Mouse (Mus musculus) midbrain, embryonic 10.5 days (tissue): Measurements from ENCODE around the gene Eya4. TPM values are rescaled to one million over a fixed set of nuclear protein-coding genes. Genes with fewer than 3 reads are reported as not detected.

Experiments
- DNase-seq: peaks from one replicate; pipeline ENCODE4 v3.0.0-alpha.2; 2017; ENCODE audit warnings: low spot score
- H3K27ac ChIP-seq: fragments of 300-500 bp; sonication (generic); replicated peaks from 2 replicates; pipeline ENCODE4 v1.5.1; 2016; ENCODE audit warnings: mild to moderate bottlenecking
- H3K27me3 ChIP-seq: fragments of 300-500 bp; sonication (generic); 2 replicates; pipeline ENCODE4 v1.6.1; 2016; ENCODE audit warnings: low read depth, mild to moderate bottlenecking; ENCODE audit not compliant: poor library complexity, severe bottlenecking
- H3K36me3 ChIP-seq: fragments of 300-500 bp; sonication (generic); 2 replicates; pipeline ENCODE4 v1.6.1; 2016; ENCODE audit warnings: mild to moderate bottlenecking, moderate library complexity
- H3K4me1 ChIP-seq: fragments of 300-500 bp; sonication (generic); 2 replicates; pipeline ENCODE4 v1.6.1; 2016
- H3K4me3 ChIP-seq: fragments of 300-500 bp; sonication (generic); 2 replicates; pipeline ENCODE4 v1.5.1; 2016; ENCODE audit warnings: mild to moderate bottlenecking, moderate library complexity
- H3K9me3 ChIP-seq: fragments of 300-500 bp; sonication (generic); replicated peaks from 2 replicates; pipeline ENCODE4 v1.6.1; 2016; ENCODE audit warnings: mild to moderate bottlenecking
- WGBS: fragments of 180-500 bp; shearing (Covaris S2); methylation state at CpG from one replicate; pipeline ENCODE4 v1.1.7; 2016; 5-methylcytosine and 5-hydroxymethylcytosine counted together
- polyA plus RNA-seq: library from polyadenylated mRNA; unstranded; fragments of >200 nt; fragmentation: Nextera tagmentation; extraction: Ambion mirVana; gene quantifications from 2 replicates; pipeline ENCODE4 v1.2.1, GENCODE M21; 2016

Eya4 gene
- polyA plus RNA-seq, 1 experiment from 2014 or later = 2.3 TPM

GRCm38 (mm10) chr10:23076691-23077385 lies 273.7 kb downstream of the Eya4 start:
- WGBS = 68% methylated on average over 21 of the region's 21 CpGs
- no peak for DNase-seq
- Histone ChIP-seq H3K27me3 (no peaks in the 10 kb centered on the region), H3K4me1 (no peaks in the 10 kb centered on the region), H3K27ac (no peak overlapping the region), H3K9me3 (no peaks in the 10 kb centered on the region), H3K36me3 (no peaks in the 10 kb centered on the region), H3K4me3 (0 out of 2 replicates have a peak overlapping the region, but pooled peaks have one; percentile 14)

GRCm38 (mm10) chr10:23073431-23073830 lies 277.2 kb downstream of the Eya4 start:
- Histone ChIP-seq H3K4me3 (no peak overlapping the region), H3K9me3 (no peaks in the 10 kb centered on the region), H3K27ac (no peak overlapping the region), H3K4me1 (no peaks in the 10 kb centered on the region), H3K36me3 (no peaks in the 10 kb centered on the region), H3K27me3 (no peaks in the 10 kb centered on the region)
- 74% methylated on average over 2 of the region's 2 CpGs for WGBS
- DNase-seq = no peak

GRCm38 (mm10) chr10:23063637-23064036 lies 286.9 kb downstream of the Eya4 start:
- no peaks in the 10 kb centered on the region for H3K9me3 ChIP-seq
- DNase-seq = no peak
- no peaks in the 10 kb centered on the region for H3K27me3 ChIP-seq
- no peak overlapping the region for H3K27ac ChIP-seq
- WGBS = 55% methylated on average over 6 of the region's 6 CpGs
- no peaks in the 10 kb centered on the region for H3K36me3 ChIP-seq
- peaks cover 13% of the 10 kb centered on the region for H3K4me1 ChIP-seq
- H3K4me3 ChIP-seq = no peak overlapping the region

DNA sequence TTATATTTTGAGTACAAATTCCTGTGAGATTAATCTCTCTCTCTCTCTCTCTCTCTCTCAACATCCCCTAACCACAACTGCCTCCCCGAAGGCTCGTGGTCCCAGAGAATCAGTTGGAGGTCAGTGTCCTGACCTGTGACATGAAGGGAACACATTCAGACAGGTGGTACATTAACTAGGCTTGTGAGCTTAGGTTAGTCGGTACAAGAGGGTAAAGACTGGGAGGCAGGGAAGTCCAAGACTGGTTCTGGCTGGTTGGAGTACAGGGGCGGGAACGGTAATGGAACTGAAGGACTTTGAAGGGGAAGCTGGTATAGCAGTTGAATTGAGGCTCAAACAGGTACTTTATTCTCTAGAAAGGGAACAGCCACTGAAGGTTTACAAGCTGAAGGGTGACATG lies 287.9 kb downstream of the Eya4 start:
- H3K4me1 ChIP-seq = peaks cover 13% of the 10 kb centered on the region
- WGBS = 87% methylated on average over 5 of the region's 5 CpGs
- no peak overlapping the region for H3K27ac ChIP-seq
- no peaks in the 10 kb centered on the region for H3K27me3 ChIP-seq
- no peak overlapping the region for H3K4me3 ChIP-seq
- no peaks in the 10 kb centered on the region for H3K9me3 ChIP-seq
- H3K36me3 ChIP-seq = no peaks in the 10 kb centered on the region
- DNase-seq = no peak

DNA sequence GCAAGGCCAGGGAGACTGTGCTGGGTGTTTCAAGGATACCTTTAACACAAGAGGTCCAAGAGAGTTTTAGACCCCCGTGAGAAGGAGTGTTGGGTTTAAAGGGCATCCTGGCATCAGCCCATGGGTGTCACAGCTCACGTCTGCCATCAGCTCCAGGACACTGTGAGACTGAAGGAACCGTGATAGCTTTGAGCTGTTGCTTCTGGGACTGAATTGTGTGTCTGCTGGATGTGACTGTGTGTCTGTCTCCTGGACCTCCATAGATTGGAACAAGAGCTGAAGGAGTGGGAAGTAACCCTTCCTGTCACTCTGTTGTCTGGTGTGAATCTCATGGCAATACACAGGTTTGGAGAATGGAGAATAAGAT lies 289.9 kb downstream of the Eya4 start:
- WGBS = 84% methylated on average over 3 of the region's 3 CpGs
- H3K9me3 ChIP-seq = no peaks in the 10 kb centered on the region
- no peaks in the 10 kb centered on the region for H3K36me3 ChIP-seq
- H3K4me1 ChIP-seq = peaks cover 13% of the 10 kb centered on the region
- no peak for DNase-seq
- H3K4me3 ChIP-seq = no peak overlapping the region
- no peak overlapping the region for H3K27ac ChIP-seq
- no peaks in the 10 kb centered on the region for H3K27me3 ChIP-seq

DNA sequence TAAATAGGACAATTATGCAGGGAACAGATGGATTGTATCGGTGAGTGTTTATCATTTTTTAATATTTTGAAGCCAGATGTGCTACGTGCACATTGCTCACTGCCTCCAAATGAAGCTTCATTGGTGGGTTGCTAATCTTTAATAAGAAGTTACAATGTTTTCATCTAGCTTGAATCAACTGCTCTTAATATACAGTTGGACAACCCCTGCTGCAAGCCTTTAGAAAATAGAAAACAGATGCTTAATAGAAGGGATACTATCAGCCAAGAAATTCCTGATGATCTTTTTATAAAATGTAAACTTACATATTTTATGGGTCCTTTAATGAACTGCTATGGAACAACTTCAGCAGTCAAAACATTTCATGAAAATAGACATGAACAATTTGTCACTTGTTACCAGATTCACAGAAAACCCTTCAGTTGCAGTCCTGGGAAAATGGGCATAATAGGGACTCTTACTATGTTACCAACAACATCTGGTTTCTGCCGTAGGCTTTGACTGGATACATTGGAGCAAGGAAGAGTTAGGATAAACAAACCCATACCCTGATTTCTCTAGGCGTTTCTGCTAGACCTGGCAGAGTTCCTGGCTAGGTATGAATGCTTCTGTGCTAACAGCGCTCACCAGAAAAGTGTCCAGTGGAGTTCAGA lies 290.4 kb downstream of the Eya4 start:
- no peaks in the 10 kb centered on the region for H3K9me3 ChIP-seq
- H3K27ac ChIP-seq = no peak overlapping the region
- 85% methylated on average over 5 of the region's 5 CpGs for WGBS
- H3K4me1 ChIP-seq = peaks cover 13% of the 10 kb centered on the region
- no peak overlapping the region for H3K4me3 ChIP-seq
- no peaks in the 10 kb centered on the region for H3K36me3 ChIP-seq
- H3K27me3 ChIP-seq = no peaks in the 10 kb centered on the region
- no peak for DNase-seq

DNA sequence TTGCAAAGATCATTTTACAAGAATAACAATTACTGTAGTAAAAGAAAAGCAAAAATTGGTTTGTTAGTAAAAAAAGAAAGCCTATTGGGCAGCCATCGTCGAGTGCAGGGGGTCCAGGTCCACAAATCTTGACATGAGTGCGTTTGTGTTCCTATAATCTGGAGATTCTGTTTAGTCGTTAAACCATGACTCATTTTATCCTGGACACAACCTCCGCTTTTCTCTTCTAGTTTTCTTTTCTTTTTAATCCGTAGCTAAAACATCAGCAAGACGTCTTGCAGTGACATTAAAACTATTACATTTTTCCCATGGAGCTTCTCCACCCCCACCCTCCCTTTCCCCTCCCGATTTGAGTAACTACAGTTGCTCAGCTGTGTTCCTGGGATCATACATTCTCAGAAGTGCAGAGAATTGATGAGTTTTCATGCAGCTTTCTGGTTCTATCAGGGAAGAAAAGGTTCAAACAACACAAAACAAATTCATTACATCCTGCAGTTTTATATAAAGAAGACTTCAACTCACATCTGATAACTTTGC lies 297.1 kb downstream of the Eya4 start:
- WGBS = 82% methylated on average over 8 of the region's 8 CpGs
- Histone ChIP-seq H3K27me3 (no peaks in the 10 kb centered on the region), H3K27ac (no peak overlapping the region), H3K4me1 (no peaks in the 10 kb centered on the region), H3K9me3 (no peaks in the 10 kb centered on the region), H3K36me3 (no peaks in the 10 kb centered on the region), H3K4me3 (no peak overlapping the region)
- no peak for DNase-seq
